Mouse (Mus musculus): ENCODE measurements around the gene Ak1. TPM values are rescaled to one million over a fixed set of nuclear protein-coding genes. Genes with fewer than 3 reads are reported as not detected.
A peak's percentile ranks its signal among the peaks of the same experiment; 100 is the strongest.

Ak1 gene
- polyA plus RNA-seq, 1 experiment from 2014 or later, result 21.8 TPM

- DNase-seq (ENCODE audit: low spot score) (no peak), ATAC-seq (ENCODE audit: low FRiP score, low TSS enrichment) (no peak)
- Histone ChIP-seq H3K36me3 (ENCODE audit: control insufficient read depth, insufficient read depth, low read length) (peaks cover 20% of the 10 kb centered on the region), H3K4me1 (replicated peaks; ENCODE audit: control insufficient read depth, insufficient read depth) (no peaks in the 10 kb centered on the region; the same call in 1 of the 2 replicates), H3K4me2 (replicated peaks; ENCODE audit: low read depth) (no peak overlapping the region), H3K4me3 (ENCODE audit: low read depth, low read length) (no peak overlapping the region), H3K9ac (ENCODE audit: low read length) (peak overlapping the region; percentile 13; the same call in 1 of the 2 replicates), H3K27me3 (ENCODE audit: control insufficient read depth, insufficient read depth, low read length) (no peaks in the 10 kb centered on the region), H3K9me3 (ENCODE audit: control insufficient read depth, low read length) (no peaks in the 10 kb centered on the region), H3K27ac (replicated peaks) (peak overlapping the region; percentile 74)
- 73% methylated on average over 19 of the region's 19 CpGs for WGBS
- TF ChIP-seq EP300 (optimal IDR thresholded peaks at IDR 0.05), result no peak
- TF ChIP-seq CTCF (IDR thresholded peaks at IDR 0.05; ENCODE audit: low read depth), result no peak
Observed at GRCm38 (mm10) chr2:32680961-32681650, 59.5 kb downstream of the Ak1 start.

- Histone ChIP-seq H3K4me2 (replicated peaks; ENCODE audit: low read depth) (no peak overlapping the region), H3K36me3 (ENCODE audit: control insufficient read depth, insufficient read depth, low read length) (peaks cover 24% of the 10 kb centered on the region), H3K4me1 (replicated peaks; ENCODE audit: control insufficient read depth, insufficient read depth) (no peaks in the 10 kb centered on the region; the same call in 1 of the 2 replicates), H3K27ac (replicated peaks) (peak overlapping the region; percentile 35), H3K27me3 (ENCODE audit: control insufficient read depth, insufficient read depth, low read length) (no peaks in the 10 kb centered on the region), H3K4me3 (ENCODE audit: low read depth, low read length) (no peak overlapping the region), H3K9me3 (ENCODE audit: control insufficient read depth, low read length) (no peaks in the 10 kb centered on the region), H3K9ac (ENCODE audit: low read length) (no peak overlapping the region)
- 48% methylated on average over 6 of the region's 6 CpGs for WGBS
- ATAC-seq (ENCODE audit: low FRiP score, low TSS enrichment) (no peak), DNase-seq (ENCODE audit: low spot score) (no peak)
- TF ChIP-seq CTCF (IDR thresholded peaks at IDR 0.05; ENCODE audit: low read depth) (no peak), EP300 (optimal IDR thresholded peaks at IDR 0.05) (no peak)
Observed at GRCm38 (mm10) chr2:32681754-32682153, 60.2 kb downstream of the Ak1 start.

GRCm38 (mm10) chr2:32682721-32683417, 61.3 kb downstream of the Ak1 start:
- ATAC-seq (ENCODE audit: low FRiP score, low TSS enrichment) (no peak), DNase-seq (ENCODE audit: low spot score) (no peak)
- H3K9ac ChIP-seq (ENCODE audit: low read length), result 0 out of 2 replicates have a peak overlapping the region, but pooled peaks have one; percentile 8
- WGBS, result 74% methylated on average over 14 of the region's 14 CpGs
- no peaks in the 10 kb centered on the region for H3K9me3 ChIP-seq (ENCODE audit: control insufficient read depth, low read length)
- no peaks in the 10 kb centered on the region; the same call in 1 of the 2 replicates for H3K4me1 ChIP-seq (replicated peaks; ENCODE audit: control insufficient read depth, insufficient read depth)
- peaks cover 30% of the 10 kb centered on the region for H3K36me3 ChIP-seq (ENCODE audit: control insufficient read depth, insufficient read depth, low read length)
- TF ChIP-seq EP300 (optimal IDR thresholded peaks at IDR 0.05), result no peak
- TF ChIP-seq CTCF (IDR thresholded peaks at IDR 0.05; ENCODE audit: low read depth), result no peak
- H3K4me2 ChIP-seq (replicated peaks; ENCODE audit: low read depth), result no peak overlapping the region
- peak overlapping the region; percentile 40; the same call in 1 of the 2 replicates for H3K27ac ChIP-seq (replicated peaks)
- H3K4me3 ChIP-seq (ENCODE audit: low read depth, low read length), result no peak overlapping the region
- H3K27me3 ChIP-seq (ENCODE audit: control insufficient read depth, insufficient read depth, low read length), result no peaks in the 10 kb centered on the region

- no peak for ATAC-seq (ENCODE audit: low FRiP score, low TSS enrichment)
- Histone ChIP-seq H3K9me3 (ENCODE audit: control insufficient read depth, low read length) (no peaks in the 10 kb centered on the region), H3K4me2 (replicated peaks; ENCODE audit: low read depth) (no peak overlapping the region), H3K36me3 (ENCODE audit: control insufficient read depth, insufficient read depth, low read length) (peaks cover 31% of the 10 kb centered on the region), H3K4me1 (replicated peaks; ENCODE audit: control insufficient read depth, insufficient read depth) (no peaks in the 10 kb centered on the region; the same call in 1 of the 2 replicates), H3K27ac (replicated peaks) (no peak overlapping the region), H3K4me3 (ENCODE audit: low read depth, low read length) (no peak overlapping the region), H3K27me3 (ENCODE audit: control insufficient read depth, insufficient read depth, low read length) (no peaks in the 10 kb centered on the region), H3K9ac (ENCODE audit: low read length) (no peak overlapping the region)
- DNase-seq (ENCODE audit: low spot score), result no peak
- 89% methylated on average over 10 of the region's 10 CpGs for WGBS
- TF ChIP-seq EP300 (optimal IDR thresholded peaks at IDR 0.05), result no peak
- TF ChIP-seq CTCF (IDR thresholded peaks at IDR 0.05; ENCODE audit: low read depth), result no peak
Observed at GRCm38 (mm10) chr2:32683701-32684100, 62.1 kb downstream of the Ak1 start.

MicroRNAs within 50 kb of the gene (microRNA counts, 519-probe panel; counts per million panel counts)
- not detected for microRNA mmu-miR-1954

Small RNA genes lying within 50 kb of the gene (microRNA-seq; reads per million reads assigned to microRNA genes)
- gene Gm47291, result not detected
- not detected for gene Mir1954

Other genes with a start within 250 kb of the Ak1 start
- 85.0 and 90.1 TPM in 2 replicates for gene 1110008P14Rik, start 239.8 kb upstream of the Ak1 start, polyA plus RNA-seq (2015; fragmentation: Nextera tagmentation; extraction: Ambion mirVana)
- gene Lcn2, start 233.5 kb upstream of the Ak1 start, polyA plus RNA-seq (2015; fragmentation: Nextera tagmentation; extraction: Ambion mirVana), result 1.8 TPM in 2 replicates
- gene Ptges2, start 225.9 kb upstream of the Ak1 start, polyA plus RNA-seq (2015; fragmentation: Nextera tagmentation; extraction: Ambion mirVana), result 31.6 and 33.0 TPM in 2 replicates
- gene Naif1, start 171.3 kb upstream of the Ak1 start, polyA plus RNA-seq (2015; fragmentation: Nextera tagmentation; extraction: Ambion mirVana), result 2.5 and 2.6 TPM in 2 replicates
- gene Slc25a25, start 170.3 kb upstream of the Ak1 start, polyA plus RNA-seq (2015; fragmentation: Nextera tagmentation; extraction: Ambion mirVana), result 11.1 and 11.5 TPM in 2 replicates
- 16.6 and 20.2 TPM in 2 replicates for gene Fam102a, start 86.4 kb upstream of the Ak1 start, polyA plus RNA-seq (2015; fragmentation: Nextera tagmentation; extraction: Ambion mirVana)
- gene Dpm2, start 50.9 kb upstream of the Ak1 start, polyA plus RNA-seq (2015; fragmentation: Nextera tagmentation; extraction: Ambion mirVana), result 87.5 and 91.8 TPM in 2 replicates
- 0.08 and 0.18 TPM in 2 replicates for gene Pip5kl1, start 47.0 kb upstream of the Ak1 start, polyA plus RNA-seq (2015; fragmentation: Nextera tagmentation; extraction: Ambion mirVana)
- gene 9430097D07Rik, start 46.1 kb upstream of the Ak1 start, polyA plus RNA-seq (2015; fragmentation: Nextera tagmentation; extraction: Ambion mirVana), result not detected in 2 replicates
- gene St6galnac4, start 34.7 kb upstream of the Ak1 start, polyA plus RNA-seq (2015; fragmentation: Nextera tagmentation; extraction: Ambion mirVana), result 7.4 and 7.7 TPM in 2 replicates
- gene St6galnac6, start 22.0 kb upstream of the Ak1 start, polyA plus RNA-seq (2015; fragmentation: Nextera tagmentation; extraction: Ambion mirVana), result 9.1 and 11.3 TPM in 2 replicates
- gene Eng, start 24.8 kb downstream of the Ak1 start, polyA plus RNA-seq (2015; fragmentation: Nextera tagmentation; extraction: Ambion mirVana), result 23.0 and 23.3 TPM in 2 replicates
- 15.1 and 17.3 TPM in 2 replicates for gene Fpgs, start 82.4 kb downstream of the Ak1 start, polyA plus RNA-seq (2015; fragmentation: Nextera tagmentation; extraction: Ambion mirVana)
- 55.8 and 57.8 TPM in 2 replicates for gene Cdk9, start 91.3 kb downstream of the Ak1 start, polyA plus RNA-seq (2015; fragmentation: Nextera tagmentation; extraction: Ambion mirVana)
- 7.7 and 8.4 TPM in 2 replicates for gene Sh2d3c, start 99.3 kb downstream of the Ak1 start, polyA plus RNA-seq (2015; fragmentation: Nextera tagmentation; extraction: Ambion mirVana)
- gene 6330409D20Rik, start 119.3 kb downstream of the Ak1 start, polyA plus RNA-seq (2015; fragmentation: Nextera tagmentation; extraction: Ambion mirVana), result not detected in 2 replicates
- gene Tor2a, start 135.5 kb downstream of the Ak1 start, polyA plus RNA-seq (2015; fragmentation: Nextera tagmentation; extraction: Ambion mirVana), result 45.9 and 50.3 TPM in 2 replicates
- gene Ttc16, start 153.9 kb downstream of the Ak1 start, polyA plus RNA-seq (2015; fragmentation: Nextera tagmentation; extraction: Ambion mirVana), result 0.05 and 0.06 TPM in 2 replicates
- 7.6 and 10.1 TPM in 2 replicates for gene Ptrh1, start 154.0 kb downstream of the Ak1 start, polyA plus RNA-seq (2015; fragmentation: Nextera tagmentation; extraction: Ambion mirVana)
- gene Cfap157, start 162.7 kb downstream of the Ak1 start, polyA plus RNA-seq (2015; fragmentation: Nextera tagmentation; extraction: Ambion mirVana), result 0.63 and 1.1 TPM in 2 replicates
- 9.3 and 9.5 TPM in 2 replicates for gene Stxbp1, start 225.5 kb downstream of the Ak1 start, polyA plus RNA-seq (2015; fragmentation: Nextera tagmentation; extraction: Ambion mirVana)